In the genomic region with DNA sequence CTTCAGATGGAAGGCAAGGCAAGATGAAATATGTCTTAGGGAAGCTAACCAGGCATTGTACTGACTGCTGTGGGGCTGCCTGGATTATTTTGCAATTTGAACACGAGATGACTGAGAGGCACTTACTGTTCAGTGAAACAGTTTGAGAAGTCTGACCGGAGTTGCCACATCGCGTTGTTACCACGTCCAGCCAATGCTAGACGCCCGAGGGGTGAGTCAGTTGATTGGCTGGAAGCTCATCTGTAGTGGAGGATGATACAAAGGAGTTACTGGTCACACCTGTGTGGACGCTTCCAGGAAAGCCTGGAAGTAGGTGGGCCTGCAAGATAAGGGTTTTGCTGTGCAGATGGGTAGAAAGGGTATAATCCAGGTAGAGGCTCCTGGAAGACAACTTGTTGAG, we compare ENCODE assay signal across 14 mouse cellular contexts. TPM values are rescaled to one million over a fixed set of nuclear protein-coding genes. Genes with fewer than 3 reads are reported as not detected.
DNase-seq lines count a peak whose midpoint lies in the region; ATAC-seq lines count a peak whose summit lies in the region.
"Had no signal": no experiment of that assay in that cellular context is flagged by ENCODE, and none has a peak within 500 bp of the region (broad histone marks: within the 10 kb centered on the region; RNA-seq: fewer than 3 reads in every experiment).

No protein-coding gene starts in this region.

- no peaks in the 10 kb centered on the region for H3K36me3 ChIP-seq in hindbrain, embryonic 13.5 days
- H3K36me3 ChIP-seq in hindbrain, embryonic 16.5 days (ENCODE audit: control insufficient read depth, insufficient read depth, low read length), result peaks cover 2% of the 10 kb centered on the region; the same call in 1 of the 2 replicates

- ATAC-seq in hindbrain, embryonic 13.5 days (ENCODE audit: low FRiP score), result no peak
- no peak for ATAC-seq in erythroblast, adult 5-6 weeks (replicated peaks; ENCODE audit: low FRiP score, poor library complexity, severe bottlenecking)
- no peak for ATAC-seq in hindbrain, embryonic 16.5 days
- ATAC-seq: midbrain, embryonic 16.5 days had no signal

- no peak overlapping the region for H3K4me3 ChIP-seq in hindbrain, embryonic 13.5 days
- H3K4me3 ChIP-seq in hindbrain, embryonic 16.5 days (ENCODE audit: low read length), result no peak overlapping the region
- H3K4me3 ChIP-seq: limb, embryonic 12.5 days had no signal

- H3K9me3 ChIP-seq in hindbrain, embryonic 13.5 days, result no peaks in the 10 kb centered on the region
- no peaks in the 10 kb centered on the region for H3K9me3 ChIP-seq in hindbrain, embryonic 16.5 days (ENCODE audit: control insufficient read depth, low read length)
- H3K9me3 ChIP-seq: limb, embryonic 12.5 days had no signal

- WGBS in hindbrain, embryonic 13.5 days, result 93% methylated on average over 8 of the region's 8 CpGs
- 90% methylated on average over 8 of the region's 8 CpGs for WGBS in hindbrain, embryonic 16.5 days

- DNase-seq in cerebellum, adult 9-10 months, result peak; percentile 6
- no peak for DNase-seq in cerebellum, adult 11-12 months
- peak; percentile 41 for DNase-seq in thymus, postnatal 4 days
- no peak for DNase-seq in thymus, postnatal 0 days (ENCODE audit: low spot score)
- peak; percentile 68 for DNase-seq in lung, postnatal 25 days (ENCODE audit: low spot score)
- DNase-seq: cerebellum, adult 11 months; heart, postnatal 10 days; thymus, postnatal 25 days had no signal

- no peak overlapping the region for H3K9ac ChIP-seq in hindbrain, embryonic 13.5 days
- no peak overlapping the region for H3K9ac ChIP-seq in hindbrain, embryonic 16.5 days (ENCODE audit: low read depth, low read length)
- H3K9ac ChIP-seq: limb, embryonic 12.5 days had no signal

- H3K4me2 ChIP-seq in hindbrain, embryonic 13.5 days, result no peak overlapping the region
- no peak overlapping the region for H3K4me2 ChIP-seq in hindbrain, embryonic 16.5 days (ENCODE audit: low read length)
- H3K4me2 ChIP-seq: limb, embryonic 12.5 days had no signal

- no peaks in the 10 kb centered on the region for H3K27me3 ChIP-seq in hindbrain, embryonic 13.5 days
- no peaks in the 10 kb centered on the region for H3K27me3 ChIP-seq in hindbrain, embryonic 16.5 days (replicated peaks; ENCODE audit: control insufficient read depth, insufficient read depth, low read length)
- H3K27me3 ChIP-seq: limb, embryonic 12.5 days had no signal

- H3K4me1 ChIP-seq in hindbrain, embryonic 13.5 days (replicated peaks), result no peaks in the 10 kb centered on the region
- no peaks in the 10 kb centered on the region for H3K4me1 ChIP-seq in hindbrain, embryonic 16.5 days (ENCODE audit: control insufficient read depth, insufficient read depth, low read depth, low read length)

- H3K27ac ChIP-seq in hindbrain, embryonic 13.5 days, result no peak overlapping the region
- H3K27ac ChIP-seq in hindbrain, embryonic 16.5 days (ENCODE audit: low read depth, low read length), result no peak overlapping the region
- H3K27ac ChIP-seq: limb, embryonic 12.5 days had no signal

RNA-seq across cellular contexts. Expression of gene Cflar, which starts 8.8 kb away (rescaled TPM):
- polyA plus RNA-seq in thymus, postnatal 0 days (2015; fragmentation: Nextera tagmentation; extraction: Ambion mirVana), result 99.4 and 118 TPM in 2 replicates
- polyA plus RNA-seq in hindbrain, embryonic 13.5 days (2015; fragmentation: Nextera tagmentation; extraction: Ambion mirVana), result 16.5 and 17.2 TPM in 2 replicates
- total RNA-seq in erythroblast, adult 5-6 weeks (2015; ENCODE audit: low replicate concordance), result 10.4 and 14.2 TPM in 2 replicates
- total RNA-seq in erythroblast, adult 5-6 weeks (2017; ENCODE audit: low replicate concordance), result 16.4 and 26.2 TPM in 2 replicates
- polyA plus RNA-seq in hindbrain, embryonic 16.5 days (2015; fragmentation: Nextera tagmentation; extraction: Ambion mirVana), result 16.3 and 16.8 TPM in 2 replicates

RNA-seq across cellular contexts. Expression of gene Als2cr12, which starts 24.3 kb away (rescaled TPM):
- polyA plus RNA-seq in thymus, postnatal 0 days (2015; fragmentation: Nextera tagmentation; extraction: Ambion mirVana), result 0.14 and 0.35 TPM in 2 replicates
- polyA plus RNA-seq in hindbrain, embryonic 13.5 days (2015; fragmentation: Nextera tagmentation; extraction: Ambion mirVana), result not detected in 2 replicates
- total RNA-seq in erythroblast, adult 5-6 weeks (2015; ENCODE audit: low replicate concordance), result not detected in 2 replicates
- not detected in 2 replicates for total RNA-seq in erythroblast, adult 5-6 weeks (2017; ENCODE audit: low replicate concordance)
- polyA plus RNA-seq in hindbrain, embryonic 16.5 days (2015; fragmentation: Nextera tagmentation; extraction: Ambion mirVana), result not detected in 2 replicates
- polyA plus RNA-seq: kidney, embryonic 14.5 days; limb, embryonic 12.5 days; midbrain, embryonic 16.5 days had no signal

Comparison
In these comparisons a context has a peak if more than half of its experiments do, and no peak if none do; other contexts are left out.
1. DNase-seq: peak in cerebellum, adult 9-10 months (single experiment), thymus, postnatal 4 days (single experiment) and lung, postnatal 25 days (single experiment); none in cerebellum, adult 11-12 months (single experiment) and thymus, postnatal 0 days (single experiment).